Comparison of ENCODE assay signal across 1 mouse cellular context in the genomic region with DNA sequence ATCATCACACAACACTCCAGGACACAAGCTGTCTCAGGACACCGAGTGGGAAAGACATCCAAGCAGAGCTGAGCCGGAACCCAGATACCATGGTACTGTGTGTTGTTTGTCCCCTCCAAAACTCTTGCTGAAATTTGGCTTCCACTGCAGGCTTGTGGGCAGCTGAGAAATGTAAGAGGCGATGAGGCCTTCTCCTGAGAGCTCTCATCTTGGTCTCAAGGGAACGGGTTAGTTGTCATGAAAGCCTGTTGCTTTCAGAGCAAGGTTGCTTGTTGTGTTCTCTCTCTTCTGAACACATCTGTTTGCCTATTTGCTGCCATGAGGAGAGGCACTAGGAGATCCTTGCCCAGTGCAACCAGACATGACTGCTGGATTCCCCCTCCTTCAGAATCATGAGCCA.
TF ChIP-seq lines count a peak whose summit lies in the region.

No protein-coding gene starts in this region.

TF ChIP-seq in CH12.LX, 34 proteins besides CTCF, POLR2A, EP300 and RAD21:
- TF ChIP-seq SIN3A (IDR thresholded peaks at IDR 0.05; ENCODE audit: low read length) = no peak
- no peak for TF ChIP-seq GABPA (IDR thresholded peaks at IDR 0.05; ENCODE audit: insufficient replicate concordance, low read depth, low read length)
- no peak for TF ChIP-seq NRF1 (IDR thresholded peaks at IDR 0.05; ENCODE audit: low read depth, low read length)
- no peak for TF ChIP-seq ZNF384 (IDR thresholded peaks at IDR 0.05; ENCODE audit: low read depth, low read length)
- TF ChIP-seq ZMIZ1 (IDR thresholded peaks at IDR 0.05; ENCODE audit: low read depth, low read length) = no peak
- TF ChIP-seq USF1 (IDR thresholded peaks at IDR 0.05; ENCODE audit: low read depth, low read length) = no peak
- no peak for TF ChIP-seq HCFC1 (IDR thresholded peaks at IDR 0.05; ENCODE audit: low read depth, low read length)
- TF ChIP-seq MAZ (IDR thresholded peaks at IDR 0.05; ENCODE audit: low read depth, low read length) = no peak
- no peak for TF ChIP-seq CHD1 (IDR thresholded peaks at IDR 0.05; ENCODE audit: low read depth, low read length)
- TF ChIP-seq MXI1 (IDR thresholded peaks at IDR 0.05; ENCODE audit: low read depth, low read length) = no peak
- no peak for TF ChIP-seq USF2 (conservative IDR thresholded peaks at IDR 0.05; ENCODE audit: low read depth, low read length)
- no peak for TF ChIP-seq JUN (IDR thresholded peaks at IDR 0.05; ENCODE audit: insufficient read depth, low read depth, low read length)
- no peak for TF ChIP-seq KAT2A (IDR thresholded peaks at IDR 0.05; ENCODE audit: insufficient replicate concordance, low read length)
- no peak for TF ChIP-seq MAFK (IDR thresholded peaks at IDR 0.05; ENCODE audit: insufficient replicate concordance, low read length)
- no peak for TF ChIP-seq ZKSCAN1 (IDR thresholded peaks at IDR 0.05; ENCODE audit: borderline replicate concordance, low read depth, low read length)
- no peak for TF ChIP-seq SMC3 (IDR thresholded peaks at IDR 0.05; ENCODE audit: low read depth, low read length)
